Mouse (Mus musculus) hindbrain, embryonic 16.5 days (tissue): ENCODE measurements around the gene Farsb. TPM values are rescaled to one million over a fixed set of nuclear protein-coding genes. Genes with fewer than 3 reads are reported as not detected.

Experiments used
- ATAC-seq: fragments of 200-750 bp; cut with Nextera tagmentation; 2 replicates; pipeline ENCODE4 v1.8.0; 2017; ENCODE audit warnings: moderate TSS enrichment, moderate library complexity
- H3K27ac ChIP-seq: fragments of 300-500 bp; sonication (generic); 2 replicates; pipeline ENCODE4 v1.5.1; 2014; ENCODE audit warnings: low read depth, mild to moderate bottlenecking, control low read depth, low read length, moderate library complexity
- H3K27me3 ChIP-seq: fragments of 300-500 bp; sonication (generic); replicated peaks from 2 replicates; pipeline ENCODE4 v1.6.1; 2014; ENCODE audit warnings: low read length; ENCODE audit not compliant: control insufficient read depth, insufficient read depth
- H3K36me3 ChIP-seq: fragments of 300-500 bp; sonication (generic); 2 replicates; pipeline ENCODE4 v1.6.1; 2014; ENCODE audit warnings: mild to moderate bottlenecking, low read length, moderate library complexity, mixed read lengths; ENCODE audit not compliant: control insufficient read depth, insufficient read depth
- H3K4me1 ChIP-seq: fragments of 300-500 bp; sonication (generic); 2 replicates; pipeline ENCODE4 v1.6.1; 2014; ENCODE audit warnings: low read depth, low read length; ENCODE audit not compliant: control insufficient read depth, insufficient read depth
- H3K4me2 ChIP-seq: fragments of 300-500 bp; sonication (generic); 2 replicates; pipeline ENCODE4 v1.6.1; 2014; ENCODE audit warnings: mild to moderate bottlenecking, low read length, control low read depth, moderate library complexity
- H3K4me3 ChIP-seq: fragments of 300-500 bp; sonication (generic); 2 replicates; pipeline ENCODE4 v1.5.1; 2014; ENCODE audit warnings: mild to moderate bottlenecking, low read length, control low read depth, moderate library complexity
- H3K9ac ChIP-seq: fragments of 300-500 bp; sonication (generic); 2 replicates; pipeline ENCODE4 v1.6.1; 2014; ENCODE audit warnings: low read depth, mild to moderate bottlenecking, control low read depth, low read length, moderate library complexity
- H3K9me3 ChIP-seq: fragments of 300-500 bp; sonication (generic); 2 replicates; pipeline ENCODE4 v1.6.1; 2014; ENCODE audit warnings: mild to moderate bottlenecking, low read length, moderate library complexity; ENCODE audit not compliant: control insufficient read depth
- WGBS: fragments of 180-500 bp; shearing (Covaris S2); extraction: QIAGEN DNeasy Blood & Tissue Kit; methylation state at CpG from one replicate; pipeline ENCODE4 v1.1.7; 2014; 5-methylcytosine and 5-hydroxymethylcytosine counted together
- polyA plus RNA-seq: library from polyadenylated mRNA; unstranded; fragments of >200 nt; fragmentation: Nextera tagmentation; extraction: Ambion mirVana; gene quantifications from 2 replicates; pipeline ENCODE4 v1.2.1, GENCODE M21; 2015

The Farsb gene
- polyA plus RNA-seq, 1 experiment from 2014 or later, result 161 TPM

- Histone ChIP-seq H3K4me2 (no peak overlapping the region), H3K4me3 (no peak overlapping the region), H3K4me1 (no peaks in the 10 kb centered on the region), H3K9ac (no peak overlapping the region), H3K27ac (no peak overlapping the region), H3K27me3 (no peaks in the 10 kb centered on the region), H3K9me3 (no peaks in the 10 kb centered on the region), H3K36me3 (no peaks in the 10 kb centered on the region)
- ATAC-seq, result peak; percentile 72; the same call in 1 of the 2 replicates
- 51% methylated on average over 4 of the region's 4 CpGs for WGBS
Observed at GRCm38 (mm10) chr1:78419593-78419992, 69.1 kb downstream of the Farsb start.

- Histone ChIP-seq H3K4me1 (no peaks in the 10 kb centered on the region), H3K27me3 (no peaks in the 10 kb centered on the region), H3K9ac (no peak overlapping the region), H3K9me3 (no peaks in the 10 kb centered on the region), H3K36me3 (no peaks in the 10 kb centered on the region), H3K27ac (no peak overlapping the region), H3K4me2 (no peak overlapping the region), H3K4me3 (no peak overlapping the region)
- no peak for ATAC-seq
- 94% methylated on average over 9 of the region's 9 CpGs for WGBS
Observed at GRCm38 (mm10) chr1:78417154-78417911, 71.4 kb downstream of the Farsb start.

GRCm38 (mm10) chr1:78414421-78414820, 74.3 kb downstream of the Farsb start:
- no peaks in the 10 kb centered on the region for H3K4me1 ChIP-seq
- H3K4me2 ChIP-seq, result no peak overlapping the region
- H3K9ac ChIP-seq, result no peak overlapping the region
- H3K4me3 ChIP-seq, result no peak overlapping the region
- no peaks in the 10 kb centered on the region for H3K9me3 ChIP-seq
- no peak for ATAC-seq
- H3K36me3 ChIP-seq, result no peaks in the 10 kb centered on the region
- no peak overlapping the region for H3K27ac ChIP-seq
- no peaks in the 10 kb centered on the region for H3K27me3 ChIP-seq
- 83% methylated on average over 5 of the region's 5 CpGs for WGBS

GRCm38 (mm10) chr1:78412668-78413067, 76.0 kb downstream of the Farsb start:
- WGBS, result 37% methylated on average over 7 of the region's 7 CpGs

GRCm38 (mm10) chr1:78409396-78409795, 79.3 kb downstream of the Farsb start:
- Histone ChIP-seq H3K4me3 (no peak overlapping the region), H3K4me1 (no peaks in the 10 kb centered on the region), H3K9me3 (no peaks in the 10 kb centered on the region), H3K27ac (no peak overlapping the region), H3K36me3 (no peaks in the 10 kb centered on the region), H3K4me2 (no peak overlapping the region), H3K27me3 (no peaks in the 10 kb centered on the region), H3K9ac (no peak overlapping the region)
- 92% methylated on average over 2 of the region's 2 CpGs for WGBS
- ATAC-seq, result no peak

More at GRCm38 (mm10) chr1:78412668-78413067, 76.0 kb downstream of the Farsb start:
- Histone ChIP-seq H3K4me2 (no peak overlapping the region), H3K27ac (no peak overlapping the region), H3K4me3 (no peak overlapping the region), H3K4me1 (no peaks in the 10 kb centered on the region), H3K9ac (no peak overlapping the region), H3K9me3 (no peaks in the 10 kb centered on the region), H3K36me3 (no peaks in the 10 kb centered on the region), H3K27me3 (no peaks in the 10 kb centered on the region)
- 0 out of 2 replicates have a peak, but pooled peaks have one; percentile 11 for ATAC-seq

- H3K27ac ChIP-seq, result no peak overlapping the region
- H3K27me3 ChIP-seq, result no peaks in the 10 kb centered on the region
- 95% methylated on average over 4 of the region's 4 CpGs for WGBS
- no peak overlapping the region for H3K4me2 ChIP-seq
- H3K4me1 ChIP-seq, result no peaks in the 10 kb centered on the region
- no peaks in the 10 kb centered on the region for H3K9me3 ChIP-seq
- no peaks in the 10 kb centered on the region for H3K36me3 ChIP-seq
- H3K4me3 ChIP-seq, result no peak overlapping the region
- no peak for ATAC-seq
- H3K9ac ChIP-seq, result no peak overlapping the region
Observed at GRCm38 (mm10) chr1:78401413-78401812, 87.3 kb downstream of the Farsb start.

GRCm38 (mm10) chr1:78399755-78400154, 88.9 kb downstream of the Farsb start:
- Histone ChIP-seq H3K9me3 (no peaks in the 10 kb centered on the region), H3K4me2 (no peak overlapping the region), H3K9ac (no peak overlapping the region), H3K27ac (no peak overlapping the region), H3K27me3 (no peaks in the 10 kb centered on the region; the same call in 1 of the 2 replicates), H3K36me3 (no peaks in the 10 kb centered on the region), H3K4me3 (no peak overlapping the region), H3K4me1 (no peaks in the 10 kb centered on the region; the same call in 1 of the 2 replicates)
- WGBS, result 81% methylated on average over 3 of the region's 3 CpGs
- ATAC-seq, result no peak

GRCm38 (mm10) chr1:78396320-78396913, 92.3 kb downstream of the Farsb start:
- 38% methylated on average over 8 of the region's 8 CpGs for WGBS

GRCm38 (mm10) chr1:78395737-78396136, 93.0 kb downstream of the Farsb start:
- Histone ChIP-seq H3K9me3 (no peaks in the 10 kb centered on the region), H3K27me3 (no peaks in the 10 kb centered on the region; the same call in 1 of the 2 replicates), H3K4me2 (no peak overlapping the region), H3K36me3 (no peaks in the 10 kb centered on the region), H3K4me3 (no peak overlapping the region), H3K27ac (no peak overlapping the region), H3K4me1 (no peaks in the 10 kb centered on the region; the same call in 1 of the 2 replicates), H3K9ac (no peak overlapping the region)
- WGBS, result 34% methylated on average over 6 of the region's 6 CpGs
- no peak for ATAC-seq

More at GRCm38 (mm10) chr1:78396320-78396913, 92.3 kb downstream of the Farsb start:
- Histone ChIP-seq H3K4me1 (no peaks in the 10 kb centered on the region; the same call in 1 of the 2 replicates), H3K9ac (no peak overlapping the region), H3K27ac (no peak overlapping the region), H3K36me3 (no peaks in the 10 kb centered on the region), H3K27me3 (no peaks in the 10 kb centered on the region; the same call in 1 of the 2 replicates), H3K4me3 (no peak overlapping the region), H3K4me2 (no peak overlapping the region), H3K9me3 (no peaks in the 10 kb centered on the region)
- no peak for ATAC-seq
